In the genomic region with DNA sequence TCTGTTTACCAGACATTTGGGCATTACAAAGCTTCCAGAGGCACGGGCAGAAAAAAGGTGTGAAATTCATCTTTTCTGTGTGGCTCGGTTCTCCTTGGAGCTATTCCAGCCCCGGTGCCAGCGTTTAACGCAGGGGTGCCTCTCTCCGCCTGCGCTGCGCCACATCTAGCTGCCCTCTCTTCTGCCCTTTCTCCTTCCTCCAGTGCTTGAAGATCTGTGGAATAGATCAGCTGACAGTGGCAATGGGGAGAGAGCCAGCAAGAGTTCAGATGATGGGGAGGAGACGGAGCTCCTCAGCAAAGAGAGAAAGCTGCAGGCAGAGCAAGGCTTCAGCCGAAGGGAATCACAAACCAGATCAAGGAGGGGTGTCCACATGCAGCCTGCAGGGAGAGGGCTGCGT, we compare ENCODE assay signal across 15 mouse cellular contexts.
DNase-seq lines count a peak whose midpoint lies in the region; ATAC-seq and TF ChIP-seq lines count a peak whose summit lies in the region.
"Had no signal": no experiment of that assay in that cellular context is flagged by ENCODE, and none has a peak within 500 bp of the region (broad histone marks: within the 10 kb centered on the region; RNA-seq: fewer than 3 reads in every experiment).

No protein-coding gene starts in this region.

- H3K27ac ChIP-seq in limb, embryonic 12.5 days: peak overlapping the region; percentile 47; the same call in 1 of the 2 replicates
- H3K27ac ChIP-seq in limb, embryonic 10.5 days: no peak overlapping the region
- peak overlapping the region; percentile 16; the same call in 1 of the 2 replicates for H3K27ac ChIP-seq in olfactory bulb, adult 2 months (ENCODE audit: insufficient read depth, low read depth, low read length)
- H3K27ac ChIP-seq: neural tube, embryonic 13.5 days had no signal

- DNase-seq in frontal cortex, postnatal 10 days (ENCODE audit: low spot score in 2 of 2): no peak
- no peak for DNase-seq in limb, embryonic 10.5 days (ENCODE audit: low spot score)
- DNase-seq in cerebellum, postnatal 36 days: peak; percentile 32 to 47
- no peak for DNase-seq in thymus, postnatal 10 days (ENCODE audit: low spot score in 2 of 2)
- no peak for DNase-seq in testis, postnatal 10 days (ENCODE audit: low spot score)
- DNase-seq: heart, adult 11 months; heart, postnatal 14 days; kidney, adult 8-10 months; lung, embryonic 14.5 days had no signal

- H3K36me3 ChIP-seq in limb, embryonic 12.5 days: no peaks in the 10 kb centered on the region
- no peaks in the 10 kb centered on the region for H3K36me3 ChIP-seq in limb, embryonic 10.5 days
- H3K36me3 ChIP-seq: G1E; neural tube, embryonic 13.5 days had no signal

- H3K9me3 ChIP-seq in limb, embryonic 12.5 days: no peaks in the 10 kb centered on the region
- H3K9me3 ChIP-seq in limb, embryonic 10.5 days (replicated peaks): no peaks in the 10 kb centered on the region
- H3K9me3 ChIP-seq: G1E; neural tube, embryonic 13.5 days had no signal

- no peak overlapping the region for H3K4me3 ChIP-seq in limb, embryonic 12.5 days (replicated peaks)
- H3K4me3 ChIP-seq in limb, embryonic 10.5 days: no peak overlapping the region
- H3K4me3 ChIP-seq in olfactory bulb, adult 2 months (ENCODE audit: insufficient read depth, low read depth, low read length): peak overlapping the region; percentile 16; the same call in 1 of the 2 replicates
- H3K4me3 ChIP-seq: neural tube, embryonic 13.5 days had no signal

- no peak overlapping the region for H3K9ac ChIP-seq in limb, embryonic 12.5 days (replicated peaks)
- H3K9ac ChIP-seq: lung, embryonic 14.5 days; neural tube, embryonic 13.5 days had no signal

- H3K27me3 ChIP-seq in limb, embryonic 12.5 days: no peaks in the 10 kb centered on the region
- no peaks in the 10 kb centered on the region for H3K27me3 ChIP-seq in limb, embryonic 10.5 days (ENCODE audit: low read depth, poor library complexity, severe bottlenecking)
- H3K27me3 ChIP-seq: neural tube, embryonic 13.5 days had no signal

- H3K4me2 ChIP-seq in limb, embryonic 12.5 days: peak overlapping the region; percentile 37; the same call in 1 of the 2 replicates
- H3K4me2 ChIP-seq: lung, embryonic 14.5 days; midbrain, embryonic 11.5 days; neural tube, embryonic 13.5 days had no signal

- peaks cover 32% of the 10 kb centered on the region for H3K4me1 ChIP-seq in limb, embryonic 12.5 days (replicated peaks)
- H3K4me1 ChIP-seq in limb, embryonic 10.5 days: peaks cover 25% of the 10 kb centered on the region
- peaks cover 6% of the 10 kb centered on the region for H3K4me1 ChIP-seq in olfactory bulb, adult 2 months (ENCODE audit: control insufficient read depth, insufficient read depth, low read length)

- no peak for TF ChIP-seq POLR2A in olfactory bulb, adult 2 months (IDR thresholded peaks at IDR 0.05; ENCODE audit: insufficient read depth, low read depth, low read length)

- no peak for TF ChIP-seq CTCF in olfactory bulb, adult 2 months (IDR thresholded peaks at IDR 0.05; ENCODE audit: insufficient read depth, low read depth, low read length)

- WGBS in limb, embryonic 12.5 days: 57% methylated on average over 11 of the region's 11 CpGs
- 76% methylated on average over 11 of the region's 11 CpGs for WGBS in limb, embryonic 10.5 days
- WGBS in olfactory bulb, adult 2 months: 33% methylated on average over 11 of the region's 11 CpGs

- peak; percentile 69 for ATAC-seq in frontal cortex, adult (ENCODE audit: low TSS enrichment)
- ATAC-seq in limb, embryonic 12.5 days (ENCODE audit: insufficient number of reproducible peaks, insufficient read depth, low FRiP score, low TSS enrichment, low read depth): no peak

Comparison
In these comparisons a context has a peak if more than half of its experiments do, and no peak if none do; other contexts are left out.
1. DNase-seq: peak in cerebellum, postnatal 36 days (2 of 2); none in frontal cortex, postnatal 10 days (0 of 2), limb, embryonic 10.5 days (single experiment), thymus, postnatal 10 days (0 of 2) and testis, postnatal 10 days (single experiment).